Mouse (Mus musculus) forebrain, embryonic 14.5 days (tissue): ENCODE measurements around the gene Ppp4r2. TPM values are rescaled to one million over a fixed set of nuclear protein-coding genes. Genes with fewer than 3 reads are reported as not detected.

Experiments used
- ATAC-seq: fragments of 200-750 bp; cut with Nextera tagmentation; 2 replicates; pipeline ENCODE4 v1.8.0; 2017; ENCODE audit warnings: mild to moderate bottlenecking, moderate library complexity
- DNase-seq: peaks from one replicate; pipeline ENCODE4 v3.0.0-alpha.2; 2015; ENCODE audit warnings: low spot score
- H3K27ac ChIP-seq: fragments of 300-500 bp; sonication (generic); 2 replicates; pipeline ENCODE4 v1.5.1; 2014; ENCODE audit warnings: low read depth, mild to moderate bottlenecking, control low read depth, low read length, moderate library complexity
- H3K27me3 ChIP-seq: fragments of 300-500 bp; sonication (generic); replicated peaks from 2 replicates; pipeline ENCODE4 v1.6.1; 2014; ENCODE audit warnings: low read length, control low read depth, mixed read lengths; ENCODE audit not compliant: control insufficient read depth, insufficient read depth
- H3K36me3 ChIP-seq: fragments of 300-500 bp; sonication (generic); 2 replicates; pipeline ENCODE4 v1.6.1; 2014; ENCODE audit warnings: low read length, control low read depth; ENCODE audit not compliant: control insufficient read depth, insufficient read depth
- H3K4me1 ChIP-seq: fragments of 300-500 bp; sonication (generic); 2 replicates; pipeline ENCODE4 v1.6.1; 2014; ENCODE audit warnings: antibody characterized with exemption, low read length, control low read depth; ENCODE audit not compliant: control insufficient read depth, insufficient read depth
- H3K4me2 ChIP-seq: fragments of 300-500 bp; sonication (generic); 2 replicates; pipeline ENCODE4 v1.6.1; 2014; ENCODE audit warnings: mild to moderate bottlenecking, control low read depth, low read length
- H3K4me3 ChIP-seq: fragments of 300-500 bp; sonication (generic); 2 replicates; pipeline ENCODE4 v1.5.1; 2014; ENCODE audit warnings: low read depth, low read length, control low read depth
- H3K9ac ChIP-seq: fragments of 300-500 bp; sonication (generic); 2 replicates; pipeline ENCODE4 v1.6.1; 2014; ENCODE audit warnings: mild to moderate bottlenecking, low read length, control low read depth, moderate library complexity
- H3K9me3 ChIP-seq: fragments of 300-500 bp; sonication (generic); replicated peaks from 2 replicates; pipeline ENCODE4 v1.6.1; 2016; ENCODE audit warnings: low read length, control low read depth, mixed read lengths; ENCODE audit not compliant: control insufficient read depth
- WGBS: fragments of 180-500 bp; shearing (Covaris S2); extraction: QIAGEN DNeasy Blood & Tissue Kit; methylation state at CpG from one replicate; pipeline ENCODE4 v1.1.7; 2014; 5-methylcytosine and 5-hydroxymethylcytosine counted together
- polyA plus RNA-seq: library from polyadenylated mRNA; unstranded; fragments of >200 nt; fragmentation: Nextera tagmentation; extraction: Ambion mirVana; gene quantifications from 2 replicates; pipeline ENCODE4 v1.2.1, GENCODE M21; 2014

The Ppp4r2 gene
- polyA plus RNA-seq, 1 experiment from 2014 or later = 25.7 TPM

- 77% methylated on average over 2 of the region's 2 CpGs for WGBS
- H3K9ac ChIP-seq = no peak overlapping the region
- H3K4me1 ChIP-seq = no peaks in the 10 kb centered on the region
- DNase-seq = no peak
- H3K36me3 ChIP-seq = no peaks in the 10 kb centered on the region
- no peak overlapping the region for H3K4me2 ChIP-seq
- no peak overlapping the region for H3K4me3 ChIP-seq
- H3K27me3 ChIP-seq = no peaks in the 10 kb centered on the region
- no peak for ATAC-seq
- no peaks in the 10 kb centered on the region for H3K9me3 ChIP-seq
- H3K27ac ChIP-seq = no peak overlapping the region
Observed at GRCm38 (mm10) chr6:100910136-100910675, 76.8 kb downstream of the Ppp4r2 start.

Other genes starting within 250 kb of the Ppp4r2 start
- 13.1 and 14.2 TPM in 2 replicates for gene Shq1, start 162.5 kb upstream of the Ppp4r2 start, polyA plus RNA-seq
- 0.81 and 1.0 TPM in 2 replicates for gene Gxylt2, start 128.9 kb upstream of the Ppp4r2 start, polyA plus RNA-seq